Mouse (Mus musculus): ENCODE measurements around the gene Grip1.

Grip1 gene

GRCm38 (mm10) chr10:120097564-120097963 is 643.9 kb downstream of the Grip1 start:
- no peak for DNase-seq

- DNase-seq = peak; percentile 9 to 14
Measured at GRCm38 (mm10) chr10:120100806-120101205, 647.2 kb downstream of the Grip1 start.

GRCm38 (mm10) chr10:120111691-120112319 is 658.2 kb downstream of the Grip1 start:
- peak in 1 of 2 experiments; percentile 6 for DNase-seq

- DNase-seq = peak; percentile 100
Measured at GRCm38 (mm10) chr10:120112507-120113396, 659.1 kb downstream of the Grip1 start, which contains the start of gene Helb. Gene Helb, minus strand, starts transcription at chr10:120112987.

GRCm38 (mm10) chr10:120113482-120113881 is 659.9 kb downstream of the Grip1 start:
- peak; percentile 41 to 46 for DNase-seq

GRCm38 (mm10) chr10:120113980-120114379 is 660.4 kb downstream of the Grip1 start:
- DNase-seq = no peak

GRCm38 (mm10) chr10:120114493-120114892 is 660.9 kb downstream of the Grip1 start:
- DNase-seq = no peak

- no peak for DNase-seq
Measured at GRCm38 (mm10) chr10:120115249-120115648, 661.6 kb downstream of the Grip1 start.

- DNase-seq = no peak
Measured at GRCm38 (mm10) chr10:120123721-120124120, 670.1 kb downstream of the Grip1 start.

- DNase-seq = peak; percentile 87 to 88
Measured at GRCm38 (mm10) chr10:120124801-120125464, 671.3 kb downstream of the Grip1 start.

GRCm38 (mm10) chr10:120125465-120125857 is 671.8 kb downstream of the Grip1 start:
- peak in 1 of 2 experiments; percentile 4 for DNase-seq

- no peak for DNase-seq
Measured at GRCm38 (mm10) chr10:120128601-120129277, 675.1 kb downstream of the Grip1 start.

- peak; percentile 63 to 65 for DNase-seq
Measured at GRCm38 (mm10) chr10:120130621-120131020, 677.0 kb downstream of the Grip1 start.

- no peak for DNase-seq
Measured at GRCm38 (mm10) chr10:120133697-120134096, 680.1 kb downstream of the Grip1 start.

- no peak for DNase-seq
Measured at GRCm38 (mm10) chr10:120136020-120136562, 682.5 kb downstream of the Grip1 start.

All from B cell, adult 2 months (primary cell).